Mouse (Mus musculus): ENCODE measurements around the gene Afap1l2.

GRCm38 (mm10) chr19:56994653-56995052 lies 13.4 kb downstream of the Afap1l2 start:
- TF ChIP-seq GATA1 (IDR thresholded peaks at IDR 0.05; ENCODE audit: low read length) (no peak), TAL1 (IDR thresholded peaks at IDR 0.05; ENCODE audit: low read length) (no peak)
